Mouse (Mus musculus): ENCODE results near the gene Kcnab2.

Kcnab2 gene

DNA sequence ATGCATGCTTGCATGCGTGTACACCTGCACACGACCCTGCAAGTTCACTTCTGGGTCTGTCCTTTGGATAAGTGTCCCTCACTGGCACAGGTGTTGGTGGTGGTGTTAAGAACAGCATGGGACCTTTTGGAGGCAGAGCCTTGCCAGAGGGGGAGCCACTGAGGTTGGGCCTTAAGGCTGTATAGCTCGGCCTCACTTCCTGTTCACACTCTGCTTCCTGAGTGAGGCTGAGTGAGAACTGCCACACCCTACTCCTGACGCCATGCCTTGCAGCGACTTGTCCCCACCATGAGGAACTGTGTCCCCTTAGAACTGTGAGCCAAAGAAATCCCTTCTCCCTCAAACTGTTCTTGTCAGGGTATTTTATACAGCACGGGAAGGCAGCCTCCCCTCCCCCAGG lies 26.3 kb downstream of the Kcnab2 start:
- no peak for DNase-seq (ENCODE audit: low read depth)

DNA sequence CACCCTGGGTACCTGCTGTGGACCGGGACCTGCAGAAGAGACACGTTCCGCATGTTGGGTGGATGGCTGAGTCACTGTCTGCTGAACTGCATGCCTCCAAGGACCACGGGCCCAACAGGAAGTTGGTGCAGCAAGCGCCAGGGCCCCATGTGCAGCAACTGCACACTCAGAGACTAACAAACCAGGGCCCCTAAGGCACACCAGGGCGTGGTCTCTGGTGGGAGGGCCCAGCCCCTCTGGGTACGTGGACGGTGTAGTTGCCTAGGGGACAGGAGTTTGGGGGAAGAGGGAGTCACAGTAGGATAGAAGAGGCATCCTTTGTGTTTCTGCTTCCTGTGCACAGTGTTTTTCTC lies 29.0 kb downstream of the Kcnab2 start:
- DNase-seq (ENCODE audit: low read depth), result peak; percentile 76

DNA sequence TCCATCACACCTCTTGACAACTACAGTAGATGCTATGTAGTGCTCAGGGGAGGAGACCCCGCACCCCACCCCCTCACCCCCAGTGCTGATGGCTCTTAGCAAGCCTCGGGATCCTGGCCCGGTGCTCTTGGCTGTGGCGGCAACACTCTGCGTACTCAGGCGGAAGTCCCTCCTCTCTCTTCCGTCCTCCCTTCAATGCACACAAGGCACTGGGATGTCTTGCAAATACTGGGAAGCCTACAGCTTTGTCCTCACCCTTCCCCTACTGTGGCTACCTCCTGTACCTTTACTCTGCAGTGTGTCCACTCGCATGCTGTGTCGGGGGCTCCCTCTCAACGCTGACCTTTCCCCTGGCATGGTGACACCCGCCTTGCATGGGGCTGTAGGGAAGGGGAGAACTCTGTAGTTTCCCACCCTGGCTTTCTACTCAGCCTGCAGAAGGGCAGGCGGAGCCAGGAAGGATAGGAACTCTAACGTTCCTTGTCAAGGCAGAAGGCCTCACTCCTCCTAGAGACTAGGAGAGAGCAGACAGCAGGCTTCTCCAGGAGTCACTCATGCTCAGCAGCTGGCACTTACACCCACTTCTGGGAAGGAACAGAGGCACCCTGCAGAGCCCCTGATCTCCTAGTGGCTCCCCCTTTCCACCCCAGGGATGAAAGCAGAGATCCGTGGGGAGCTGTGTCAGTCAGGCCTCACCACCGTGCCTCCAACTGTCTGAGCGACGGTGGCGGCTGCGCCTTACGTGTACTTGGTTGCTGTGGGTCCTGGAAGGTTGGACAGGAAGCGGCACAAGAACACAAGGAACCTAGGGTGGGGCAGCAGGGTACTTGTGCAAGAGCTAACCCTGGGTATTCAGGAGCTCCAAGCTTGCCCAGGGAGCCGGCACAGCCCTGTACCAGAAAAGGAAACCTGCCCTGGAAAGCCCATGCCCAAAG lies 29.7 kb downstream of the Kcnab2 start:
- DNase-seq (ENCODE audit: low read depth), result no peak

DNA sequence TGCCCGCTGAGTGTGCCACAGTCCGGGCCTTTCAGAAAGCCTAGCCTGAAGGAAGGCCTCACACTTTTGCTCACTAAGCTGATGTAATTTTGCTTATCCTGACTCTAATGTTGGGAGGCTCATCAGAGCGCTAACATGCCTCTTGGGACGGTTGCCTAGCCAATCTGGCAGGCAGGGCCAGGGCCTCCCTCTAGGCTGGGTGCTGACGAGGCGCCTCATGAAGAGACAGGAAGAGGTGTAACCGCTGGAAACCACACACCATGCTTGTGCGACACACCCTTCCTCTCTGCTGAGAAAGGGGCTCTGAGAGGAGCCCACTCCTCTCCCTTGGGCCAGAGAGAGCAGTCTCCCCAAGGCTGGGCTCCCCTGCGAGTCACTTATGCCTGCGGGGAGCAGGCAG lies 31.5 kb downstream of the Kcnab2 start:
- peak; percentile 44 for DNase-seq (ENCODE audit: low read depth)

DNA sequence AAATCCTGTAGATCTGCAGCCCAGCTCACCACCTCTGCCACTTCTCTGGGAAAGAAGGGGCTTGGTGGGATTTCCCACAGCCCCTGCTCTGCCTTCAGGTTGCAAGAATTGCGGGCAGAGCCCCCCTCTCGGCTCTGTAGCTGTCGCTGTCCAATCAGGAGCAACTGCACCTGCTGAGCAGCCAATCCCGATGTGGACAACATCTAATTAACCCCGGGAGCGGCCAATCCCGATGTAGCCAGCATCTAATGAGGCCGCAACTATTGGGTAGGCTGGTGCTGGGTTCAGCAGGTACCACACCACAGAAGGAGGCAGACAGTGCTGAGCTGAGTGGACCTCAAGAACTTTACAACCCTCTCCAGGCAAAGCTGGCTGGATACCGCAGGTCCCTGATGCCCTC lies 36.1 kb downstream of the Kcnab2 start:
- DNase-seq (ENCODE audit: low read depth), result no peak

DNA sequence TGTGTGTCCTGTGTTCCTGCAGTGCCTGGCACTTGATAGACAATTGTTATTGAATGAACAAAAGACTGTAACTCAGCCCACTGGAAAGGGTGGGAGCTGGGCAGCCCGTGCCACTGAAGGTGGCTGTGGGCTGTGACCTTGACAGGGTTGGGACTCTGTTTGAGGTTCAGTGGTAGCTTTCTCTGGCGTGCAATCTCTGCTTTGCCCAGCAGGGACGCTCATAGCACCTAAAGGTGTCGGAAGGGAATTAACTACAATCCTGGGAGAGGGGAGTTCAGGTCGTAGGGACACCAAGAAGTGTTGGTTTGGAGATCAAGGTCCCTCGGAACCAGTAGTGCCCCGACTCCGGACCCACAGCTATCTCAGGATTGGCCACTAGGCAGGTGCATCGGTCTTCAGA lies 36.8 kb downstream of the Kcnab2 start:
- no peak for DNase-seq (ENCODE audit: low read depth)

DNA sequence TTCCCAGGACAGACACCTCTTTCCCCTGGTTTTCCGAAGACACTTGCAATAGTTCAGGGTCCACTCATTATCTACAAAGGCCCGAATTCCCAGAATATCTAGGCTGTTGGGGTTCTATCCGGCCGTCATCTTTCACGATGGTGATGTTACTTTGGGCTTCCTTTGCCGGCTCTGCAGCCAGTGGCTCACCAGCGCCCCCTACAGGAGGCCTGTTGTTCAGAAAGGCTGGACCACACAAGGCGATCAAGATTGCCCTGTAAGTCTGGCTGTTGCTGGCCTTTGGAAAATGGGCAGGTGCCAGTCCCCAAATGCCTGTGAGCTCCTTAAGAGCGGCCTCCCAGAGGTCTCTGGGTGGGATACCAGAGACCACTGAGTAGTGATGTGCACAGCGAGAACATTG lies 42.4 kb downstream of the Kcnab2 start:
- peak; percentile 36 for DNase-seq (ENCODE audit: low read depth)

DNA sequence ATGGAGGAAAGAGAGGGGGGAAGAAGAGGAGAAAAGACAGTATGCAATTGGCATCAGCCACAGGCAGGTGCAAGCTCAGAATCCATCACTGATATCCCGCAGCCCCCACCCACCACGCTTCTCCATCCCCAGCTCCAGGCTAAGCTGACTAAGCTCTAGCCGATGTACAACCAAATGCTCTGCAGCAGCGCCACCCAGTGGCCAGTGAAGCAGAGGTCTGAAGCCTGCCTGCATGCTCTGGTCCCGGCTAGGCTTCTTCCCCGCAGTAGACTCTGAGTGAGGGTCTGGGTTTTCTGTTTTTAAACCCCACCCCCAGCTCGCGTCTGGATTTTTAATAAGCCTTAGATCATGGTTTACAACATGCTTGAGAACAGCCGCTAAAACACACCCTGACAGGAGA lies 42.8 kb downstream of the Kcnab2 start:
- DNase-seq (ENCODE audit: low read depth), result peak; percentile 70

DNA sequence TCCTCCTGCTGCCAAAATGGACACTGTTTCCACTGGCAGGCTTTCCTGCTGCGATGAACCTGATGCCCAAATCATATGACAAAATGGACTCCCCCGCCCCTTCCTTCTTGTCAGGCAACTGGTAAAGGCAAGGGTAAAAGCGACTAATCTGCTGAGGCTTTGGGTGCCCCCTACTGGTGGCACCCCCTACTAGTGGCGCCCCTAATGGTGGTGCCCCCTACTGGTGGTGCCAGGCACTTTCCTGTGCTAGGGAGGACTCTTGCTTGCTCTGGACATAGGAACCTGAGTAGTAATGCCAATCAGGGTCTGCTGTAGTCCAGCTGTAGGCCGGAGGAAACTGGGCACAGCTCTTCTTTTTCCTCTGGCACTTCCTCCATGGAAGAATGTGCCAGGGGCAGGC lies 45.4 kb downstream of the Kcnab2 start:
- DNase-seq (ENCODE audit: low read depth), result no peak

DNA sequence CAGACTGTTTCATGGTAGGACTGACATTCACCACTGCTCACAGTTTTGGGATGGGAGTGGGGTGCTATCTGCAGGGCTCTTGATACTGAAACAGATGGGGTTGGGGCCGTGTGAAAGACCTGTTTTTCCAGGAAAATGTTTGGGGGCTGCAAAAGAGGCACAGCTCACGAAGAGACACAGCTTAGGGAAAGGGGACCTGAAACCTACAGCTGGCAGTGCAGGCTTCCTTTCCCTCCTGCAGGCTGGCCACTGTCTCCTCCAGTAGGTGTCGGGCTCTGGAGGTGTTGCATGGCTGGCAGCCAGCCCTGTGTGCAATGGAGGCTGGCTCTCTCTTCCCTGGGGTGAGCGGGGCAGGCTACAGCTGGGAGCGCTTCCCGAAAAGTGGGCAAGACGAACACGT lies 49.4 kb downstream of the Kcnab2 start:
- DNase-seq (ENCODE audit: low read depth), result no peak

DNA sequence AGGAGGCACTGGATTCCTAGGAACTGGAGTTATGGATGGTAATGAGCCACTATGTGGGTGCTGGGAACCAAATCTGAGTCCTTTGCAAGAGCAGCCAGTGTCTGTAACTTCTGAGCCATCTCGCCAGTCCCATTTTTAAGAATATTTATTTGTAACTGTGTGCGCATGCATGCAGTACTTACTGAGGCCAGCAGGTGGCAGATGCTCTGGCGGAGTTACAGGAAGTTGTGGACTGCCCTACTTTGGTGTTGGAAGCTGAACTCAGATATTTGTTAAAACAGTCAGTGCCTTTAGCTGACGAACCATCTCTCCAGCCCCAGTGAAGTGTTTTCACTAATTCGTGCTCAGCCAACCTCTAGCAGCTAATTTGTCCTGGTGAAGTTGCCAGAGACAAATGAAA lies 52.7 kb downstream of the Kcnab2 start:
- no peak for DNase-seq (ENCODE audit: low read depth)

DNA sequence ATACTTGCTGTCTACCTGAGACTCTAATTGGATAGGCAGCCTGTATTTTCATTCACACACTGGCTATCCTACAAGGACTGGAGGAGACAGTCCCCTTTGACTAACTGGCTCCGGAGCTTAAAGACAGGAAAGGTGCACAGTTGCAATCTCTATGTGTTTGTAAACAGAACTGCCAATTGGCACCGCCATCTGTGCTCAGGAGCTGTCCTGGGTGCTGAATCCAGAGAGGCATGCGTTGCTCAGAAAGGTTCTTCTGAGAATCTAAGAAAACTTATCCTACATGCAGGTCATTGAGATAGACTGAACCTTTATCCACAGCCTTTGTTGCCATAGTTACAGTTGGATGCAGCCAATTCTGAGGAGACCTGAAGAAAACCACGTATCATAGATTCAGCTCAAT lies 53.3 kb downstream of the Kcnab2 start:
- peak; percentile 33 for DNase-seq (ENCODE audit: low read depth)

DNA sequence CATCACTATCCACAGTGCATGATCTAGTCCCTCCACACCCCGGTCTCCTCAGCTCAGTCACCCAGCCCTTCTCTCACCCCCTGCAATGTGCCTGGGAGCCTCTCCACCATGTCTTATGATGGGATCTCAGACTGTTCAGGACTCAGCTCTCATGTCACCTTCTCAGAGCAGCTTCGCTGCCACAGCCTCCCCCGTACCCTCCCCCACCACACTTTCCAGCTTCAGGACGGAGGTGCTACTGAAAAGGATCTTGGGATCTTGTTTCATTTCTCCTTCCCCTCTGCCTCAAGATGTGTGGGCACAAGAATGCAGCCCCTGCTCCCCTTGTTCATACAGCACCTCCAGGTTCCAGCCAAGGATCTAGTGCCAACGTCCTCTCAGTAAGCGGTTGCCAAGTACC lies 54.1 kb downstream of the Kcnab2 start:
- DNase-seq (ENCODE audit: low read depth), result no peak

DNA sequence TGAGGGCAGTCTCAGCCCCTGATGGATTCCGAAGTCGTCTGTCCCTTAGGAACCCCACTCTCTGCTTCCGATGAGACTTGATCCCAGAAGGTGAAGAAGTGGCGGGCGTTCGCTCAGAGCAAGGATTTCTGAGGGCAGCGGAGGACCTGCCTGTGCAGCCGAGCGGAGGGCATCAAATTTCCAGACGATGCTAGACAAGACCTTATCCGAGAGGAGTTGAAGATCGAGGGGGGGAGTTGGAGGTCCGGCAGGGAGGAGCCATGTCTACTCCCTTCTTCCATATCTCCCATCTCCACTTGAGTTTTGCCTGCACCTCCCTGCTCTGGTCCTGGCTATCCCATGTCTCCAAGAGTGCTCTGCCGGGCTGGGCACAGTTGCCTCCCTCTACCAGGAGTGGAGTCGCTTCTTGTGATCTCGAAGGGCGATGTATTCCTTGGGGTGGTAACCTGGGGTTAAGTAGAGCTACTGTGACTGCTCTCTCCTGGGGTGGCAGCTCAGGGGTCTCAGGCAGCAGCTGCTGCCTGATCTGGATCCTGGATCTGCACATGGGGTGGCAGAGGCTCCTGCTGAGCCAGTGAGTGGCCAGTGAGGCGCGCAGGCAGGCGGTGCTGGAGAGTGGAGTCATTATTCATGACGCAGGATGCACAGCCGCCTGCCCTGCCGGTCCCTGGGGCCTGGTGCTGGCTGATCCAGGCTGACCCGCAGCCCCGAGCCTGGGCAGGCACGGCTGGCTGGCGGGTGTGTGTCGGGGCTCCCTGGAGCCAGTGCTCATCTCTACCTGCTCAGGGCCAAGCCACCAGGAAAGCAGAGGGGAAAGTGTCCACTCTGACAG lies 59.2 kb downstream of the Kcnab2 start:
- DNase-seq (ENCODE audit: low read depth), result no peak

DNA sequence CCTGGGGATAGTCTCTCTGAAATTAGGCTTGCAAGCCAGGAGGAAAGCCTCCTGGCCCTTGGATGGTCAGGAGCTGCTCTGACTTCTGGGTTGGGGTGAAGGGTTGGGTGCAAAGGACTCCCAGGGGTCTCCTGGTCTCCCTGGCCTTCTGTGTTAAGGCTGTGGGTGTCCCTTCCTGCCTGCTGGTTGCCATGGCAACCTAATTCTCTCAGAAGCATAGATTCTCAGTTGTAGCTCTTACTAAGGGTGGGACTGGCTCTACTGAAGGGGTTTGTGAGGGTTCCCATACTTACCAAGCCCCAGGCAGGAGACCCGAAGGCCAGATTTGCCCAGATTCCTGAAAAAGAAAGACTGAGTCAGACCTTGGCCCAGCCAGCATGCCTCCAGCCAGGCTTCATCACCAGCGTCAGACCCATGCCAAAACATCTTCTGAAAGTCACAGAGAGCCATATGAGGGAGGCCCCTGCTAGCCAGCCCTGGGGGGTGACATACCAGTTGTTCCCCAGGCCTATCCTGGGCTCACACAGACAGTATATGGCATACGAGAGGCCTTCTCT lies 65.1 kb downstream of the Kcnab2 start:
- no peak for DNase-seq (ENCODE audit: low read depth)

DNA sequence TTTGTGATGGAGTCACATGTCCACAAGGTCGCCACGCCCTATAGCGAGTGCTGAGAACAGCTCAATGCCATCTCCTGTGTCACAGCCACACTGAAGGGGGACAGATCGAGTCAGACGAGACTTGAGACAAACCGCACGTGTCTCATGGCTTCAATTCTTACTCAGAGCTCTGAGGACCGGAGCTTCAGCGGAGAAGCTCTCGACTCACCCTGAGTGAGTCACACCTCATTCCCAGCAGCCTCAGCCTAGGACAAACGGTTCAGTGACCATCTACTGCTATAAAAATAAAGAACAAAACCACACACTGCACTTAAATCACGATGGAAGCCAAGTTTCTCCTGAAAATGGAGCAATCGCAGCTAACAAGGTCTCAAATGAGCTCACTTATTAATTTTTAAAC lies 66.7 kb downstream of the Kcnab2 start:
- DNase-seq (ENCODE audit: low read depth), result no peak

DNA sequence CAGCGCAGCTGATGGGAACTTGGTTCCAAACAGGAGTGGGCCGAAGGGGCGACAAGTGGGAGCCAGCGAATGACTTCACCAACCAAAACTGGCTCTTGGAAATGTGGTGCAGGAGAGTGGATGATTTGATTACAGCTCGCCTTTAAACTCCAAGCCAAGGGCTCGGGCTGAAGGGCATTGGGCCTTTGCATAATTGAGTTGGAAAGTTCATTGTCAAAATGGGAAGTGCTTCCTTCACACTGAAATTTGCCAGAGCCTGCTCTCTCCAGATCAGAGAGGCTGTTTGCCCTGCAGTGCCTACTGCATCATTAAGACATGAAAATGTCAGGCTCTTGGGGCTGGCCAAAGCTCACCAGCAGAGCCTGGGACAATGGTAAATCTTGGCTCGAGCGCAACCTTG lies 71.1 kb downstream of the Kcnab2 start:
- DNase-seq (ENCODE audit: low read depth), result no peak

DNA sequence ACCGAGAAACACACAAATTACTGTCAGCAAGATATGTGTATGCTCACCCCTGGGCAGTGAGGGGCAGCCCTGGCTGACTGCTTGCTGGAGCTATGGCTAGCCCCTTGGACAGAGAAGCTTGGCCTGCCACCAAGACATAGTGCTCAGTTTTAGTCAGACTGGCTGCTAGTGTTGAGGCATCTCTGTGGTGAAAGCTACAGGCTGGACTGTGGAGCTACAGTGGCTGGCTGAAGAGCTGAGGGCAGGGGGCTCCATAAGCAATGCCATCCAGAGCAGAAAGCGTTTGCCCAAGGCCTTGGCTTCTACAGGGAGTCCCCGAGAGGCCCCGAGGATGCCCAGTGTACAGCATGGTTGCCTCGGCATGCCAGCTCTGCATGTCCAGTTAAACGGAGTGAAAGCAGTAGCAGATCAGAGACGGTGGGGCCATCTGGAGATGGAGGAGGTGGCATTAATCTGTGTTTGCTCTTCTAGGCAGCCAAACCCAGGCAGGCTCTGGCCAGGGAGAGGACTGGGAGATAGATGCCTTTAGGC lies 71.9 kb downstream of the Kcnab2 start:
- no peak for DNase-seq (ENCODE audit: low read depth)

DNA sequence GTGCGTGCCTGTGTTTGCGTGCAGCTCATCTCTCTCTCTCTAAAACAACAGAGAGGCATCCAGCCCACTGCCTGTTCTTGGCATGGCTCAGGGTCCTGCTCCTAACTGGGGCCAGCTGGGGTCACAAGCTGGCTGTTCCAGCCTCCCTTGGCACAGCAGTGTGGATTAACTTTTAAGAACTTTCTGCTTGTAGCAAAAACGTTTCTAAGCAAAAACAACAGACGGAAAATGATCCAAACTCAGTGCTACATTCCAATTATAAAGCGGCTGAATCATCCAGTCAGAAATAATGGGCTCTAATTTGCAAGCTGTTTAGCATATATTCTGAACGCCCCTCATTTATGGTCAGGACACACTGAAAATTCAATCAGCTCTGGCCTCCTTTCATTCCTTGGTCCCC lies 72.5 kb downstream of the Kcnab2 start:
- DNase-seq (ENCODE audit: low read depth), result no peak

DNA sequence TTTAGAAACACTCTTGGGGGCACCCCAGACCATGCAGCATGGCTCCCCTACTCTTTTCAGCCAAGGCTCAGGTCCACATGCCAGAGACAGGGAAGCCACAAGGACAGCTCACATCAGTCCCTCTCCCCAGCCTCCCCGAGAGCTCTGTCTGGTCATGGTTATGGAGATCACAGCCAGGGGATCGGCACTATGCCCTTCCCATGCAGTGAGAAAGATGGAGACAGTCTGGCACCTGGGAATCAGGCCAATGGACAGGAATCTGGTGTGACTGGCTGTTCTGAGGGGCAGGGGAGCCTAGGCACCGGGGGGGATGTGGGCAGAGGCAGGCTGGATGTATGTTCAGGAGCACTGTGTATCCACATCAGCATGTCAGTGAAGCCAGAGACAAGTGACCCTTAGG lies 78.7 kb downstream of the Kcnab2 start:
- no peak for DNase-seq (ENCODE audit: low read depth)

DNA sequence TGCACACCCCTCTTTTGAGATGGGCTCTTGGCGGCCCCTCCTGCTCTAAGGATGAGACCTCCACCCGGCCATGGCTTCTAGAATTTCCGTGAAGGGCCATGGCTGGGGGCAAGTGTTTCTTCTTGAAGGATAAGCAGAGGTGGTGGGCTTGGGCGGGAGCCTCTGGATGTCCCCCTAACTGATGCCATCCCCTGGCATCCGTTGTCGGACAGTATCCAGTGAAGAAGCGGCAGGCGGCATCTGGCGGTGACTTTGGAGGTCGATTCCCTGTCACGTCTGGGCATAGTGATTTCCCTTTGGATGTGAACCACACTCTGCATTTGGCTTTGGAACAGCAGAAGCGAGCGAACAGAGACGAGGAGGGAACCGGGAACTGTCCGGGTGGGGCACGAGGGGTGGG lies 85.0 kb downstream of the Kcnab2 start:
- DNase-seq (ENCODE audit: low read depth), result no peak

DNA sequence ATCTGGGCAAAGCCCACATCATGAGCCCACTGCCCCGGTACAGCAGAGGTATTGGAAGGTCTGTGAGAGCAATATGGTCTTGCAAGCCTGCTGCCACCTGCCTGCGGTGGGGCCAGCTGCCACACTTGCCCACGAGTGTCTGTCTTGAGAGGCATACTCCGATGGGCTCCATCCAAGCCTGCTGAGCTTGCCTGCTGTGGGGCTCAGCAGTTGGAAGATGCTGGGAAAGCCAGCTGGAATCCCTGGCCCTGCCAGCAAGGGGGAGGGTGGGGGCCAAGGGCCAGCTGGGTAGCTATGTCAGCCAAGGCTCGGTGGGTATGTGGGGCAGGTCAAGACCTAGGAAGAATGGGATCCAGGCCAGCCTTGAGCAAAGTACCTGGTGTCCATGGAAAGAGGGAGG lies 85.5 kb downstream of the Kcnab2 start:
- no peak for DNase-seq (ENCODE audit: low read depth)

DNA sequence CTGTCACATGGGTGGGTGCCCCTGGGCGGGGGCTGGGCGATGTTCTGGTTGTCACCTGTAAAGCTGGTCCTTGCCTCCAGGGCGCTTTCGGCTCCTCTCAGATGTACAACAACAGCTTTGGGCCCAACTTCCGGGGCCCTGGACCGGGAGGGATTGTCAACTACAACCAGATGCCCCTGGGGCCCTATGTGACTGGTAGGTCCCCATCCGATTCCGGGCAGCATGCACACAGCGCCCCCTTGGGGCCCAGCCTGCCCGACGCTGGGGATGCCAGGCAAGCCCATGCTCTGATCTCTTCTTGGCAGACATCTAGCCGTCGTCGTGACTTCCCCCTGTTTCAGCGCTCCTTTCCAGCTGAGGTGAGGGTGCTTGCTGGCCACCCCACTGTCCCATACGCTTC lies 92.0 kb downstream of the Kcnab2 start:
- peak; percentile 13 for DNase-seq (ENCODE audit: low read depth)
